Mouse (Mus musculus): ENCODE results near the gene Gm21586. TPM values are rescaled to one million over a fixed set of nuclear protein-coding genes. Genes with fewer than 3 reads are reported as not detected.
"Not testable (repeated sequence)": the region's sequence is repeated elsewhere in the genome, so short reads cannot be mapped to it uniquely, and the experiment has no call there.

The Gm21586 gene
- polyA plus RNA-seq (2014; fragmentation: Nextera tagmentation; extraction: Ambion mirVana): not detected in 2 replicates

- not testable (repeated sequence) for H3K36me3 ChIP-seq (ENCODE audit: control insufficient read depth, insufficient read depth, low read length)
- WGBS: no CpG with 5 or more reads among the region's 18 CpGs
Observed at GRCm38 (mm10) chr4:42439078-42439477, at the start of gene Gm21586. TSS of gene Gm21586 (plus strand) at chr4:42439378.

GRCm38 (mm10) chr4:42466452-42466851, 27.3 kb downstream of the Gm21586 start, which contains the start of gene Gm2163:
TSS of gene Gm2163 (plus strand) at chr4:42466752.
- not testable (repeated sequence) for H3K4me1 ChIP-seq (ENCODE audit: control insufficient read depth, insufficient read depth, low read length); H3K4me3 ChIP-seq (ENCODE audit: low read depth, low read length); DNase-seq (ENCODE audit: low spot score); H3K4me2 ChIP-seq (ENCODE audit: low read depth, low read length); H3K36me3 ChIP-seq (ENCODE audit: control insufficient read depth, insufficient read depth, low read length); H3K9me3 ChIP-seq (ENCODE audit: control insufficient read depth, low read length); ATAC-seq (ENCODE audit: low read depth); H3K27me3 ChIP-seq (replicated peaks; ENCODE audit: control insufficient read depth, insufficient read depth, low read length); H3K27ac ChIP-seq (replicated peaks; ENCODE audit: low read depth, low read length); H3K9ac ChIP-seq (ENCODE audit: low read depth, low read length)
- no CpG with 5 or more reads among the region's 5 CpGs for WGBS

More at GRCm38 (mm10) chr4:42439078-42439477, at the start of gene Gm21586:
- not testable (repeated sequence) for H3K9me3 ChIP-seq (ENCODE audit: control insufficient read depth, low read length); H3K4me1 ChIP-seq (ENCODE audit: control insufficient read depth, insufficient read depth, low read length); H3K27ac ChIP-seq (replicated peaks; ENCODE audit: low read depth, low read length); ATAC-seq (ENCODE audit: low read depth); H3K4me2 ChIP-seq (ENCODE audit: low read depth, low read length); DNase-seq (ENCODE audit: low spot score); H3K4me3 ChIP-seq (ENCODE audit: low read depth, low read length); H3K27me3 ChIP-seq (replicated peaks; ENCODE audit: control insufficient read depth, insufficient read depth, low read length); H3K9ac ChIP-seq (ENCODE audit: low read depth, low read length)

Other genes starting within 250 kb of the Gm21586 start
- not detected in 2 replicates for gene Gm10600, start 198.7 kb upstream of the Gm21586 start, polyA plus RNA-seq (2014; fragmentation: Nextera tagmentation; extraction: Ambion mirVana)
- gene Ccl21b, start 183.6 kb upstream of the Gm21586 start, polyA plus RNA-seq (2014; fragmentation: Nextera tagmentation; extraction: Ambion mirVana): 2.3 TPM in 1 of 2 replicates, not detected in the other
- not detected in 2 replicates for gene Gm21953, start 145.1 kb upstream of the Gm21586 start, polyA plus RNA-seq (2014; fragmentation: Nextera tagmentation; extraction: Ambion mirVana)
- not detected in 2 replicates for gene Fam205a3, start 121.0 kb upstream of the Gm21586 start, polyA plus RNA-seq (2014; fragmentation: Nextera tagmentation; extraction: Ambion mirVana)
- gene Gm2163, start 27.4 kb downstream of the Gm21586 start, polyA plus RNA-seq (2014; fragmentation: Nextera tagmentation; extraction: Ambion mirVana): 0.08 and 0.24 TPM in 2 replicates
- gene Fam205a2, start 88.8 kb downstream of the Gm21586 start, polyA plus RNA-seq (2014; fragmentation: Nextera tagmentation; extraction: Ambion mirVana): not detected in 2 replicates
- 2.3 TPM in 1 of 2 replicates, not detected in the other for gene Gm10591, start 172.8 kb downstream of the Gm21586 start, polyA plus RNA-seq (2014; fragmentation: Nextera tagmentation; extraction: Ambion mirVana)
- gene Gm2564, start 190.3 kb downstream of the Gm21586 start, polyA plus RNA-seq (2014; fragmentation: Nextera tagmentation; extraction: Ambion mirVana): 0.46 and 0.60 TPM in 2 replicates
- not detected in 2 replicates for gene Ccl27b, start 215.9 kb downstream of the Gm21586 start, polyA plus RNA-seq (2014; fragmentation: Nextera tagmentation; extraction: Ambion mirVana)
- gene Il11ra2, start 222.5 kb downstream of the Gm21586 start, polyA plus RNA-seq (2014; fragmentation: Nextera tagmentation; extraction: Ambion mirVana): 0.17 and 0.21 TPM in 2 replicates

Data from embryonic facial prominence, embryonic 14.5 days (tissue).